Mouse (Mus musculus): ENCODE data around the gene Alg14.

DNA sequence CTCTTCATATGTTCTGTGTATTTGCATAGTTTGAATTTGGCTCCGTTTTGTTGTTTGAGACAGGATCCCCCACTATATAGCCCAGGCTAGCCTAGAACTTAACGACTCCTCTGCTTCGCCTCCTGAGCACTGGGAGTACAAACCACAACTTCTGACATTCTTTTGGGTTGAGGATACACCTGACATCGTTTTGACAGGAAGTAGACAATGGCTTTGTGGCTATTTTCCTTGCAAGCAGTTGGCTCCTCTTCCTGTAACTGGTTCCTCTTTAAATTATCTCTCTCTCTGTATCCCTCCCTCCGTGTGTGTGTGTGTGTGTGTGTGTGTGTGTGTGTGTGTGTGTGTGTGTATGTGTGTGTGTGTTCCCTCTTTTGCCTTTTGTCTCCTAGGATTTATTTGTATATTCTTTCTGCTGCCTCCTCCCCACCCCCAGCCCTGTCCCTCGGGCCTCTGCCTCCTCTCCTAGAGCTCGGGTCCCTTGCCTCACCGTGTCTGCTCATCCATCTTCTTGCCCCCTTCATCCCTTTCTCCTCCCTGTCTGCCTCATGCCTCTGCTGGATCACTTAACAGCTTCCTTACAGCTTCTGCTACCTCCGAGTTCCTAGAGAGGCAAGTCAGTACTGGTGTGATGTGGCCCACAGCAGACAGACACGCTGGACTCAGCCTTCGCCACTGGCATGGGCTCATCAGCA is 53.5 kb downstream of the Alg14 start:
- TF ChIP-seq GATA1 (IDR thresholded peaks at IDR 0.05; ENCODE audit: low read length), result no peak
- TF ChIP-seq TAL1 (IDR thresholded peaks at IDR 0.05; ENCODE audit: low read length), result no peak

Data from erythroblast, embryonic 14.5 days (primary cell).